Mouse (Mus musculus): Measurements from ENCODE around the gene Slc44a3. TPM values are rescaled to one million over a fixed set of nuclear protein-coding genes. Genes with fewer than 3 reads are reported as not detected.

The Slc44a3 gene
- polyA plus RNA-seq, 1 experiment: 2.3 TPM

- Histone ChIP-seq H3ac (ENCODE audit: control insufficient read depth, insufficient read length) (no peak overlapping the region), H3K36me3 (ENCODE audit: control insufficient read depth, insufficient read depth) (peaks cover 29% of the 10 kb centered on the region), H3K27me3 (ENCODE audit: control insufficient read depth, insufficient read depth, insufficient read length) (no peaks in the 10 kb centered on the region), H3K4me2 (ENCODE audit: low read depth) (peak overlapping the region; percentile 53), H3K4me3 (no peak overlapping the region), H3K79me2 (ENCODE audit: control insufficient read depth, insufficient read depth) (peaks cover 99% of the 10 kb centered on the region)
- TF ChIP-seq POLR2A (IDR thresholded peaks at IDR 0.05; ENCODE audit: insufficient read length, low read depth) (peak; percentile 45), SRF (IDR thresholded peaks at IDR 0.05; ENCODE audit: control insufficient read depth, insufficient read length, low read depth) (no peak), TCF12 (IDR thresholded peaks at IDR 0.05; ENCODE audit: insufficient read depth, poor library complexity, severe bottlenecking) (no peak)
Observed at GRCm38 (mm10) chr3:121437996-121438395, 94.2 kb downstream of the Slc44a3 start.

- Histone ChIP-seq H3K36me3 (ENCODE audit: control insufficient read depth, insufficient read depth) (peaks cover 22% of the 10 kb centered on the region), H3K27me3 (ENCODE audit: control insufficient read depth, insufficient read depth, insufficient read length) (no peaks in the 10 kb centered on the region), H3ac (ENCODE audit: control insufficient read depth, insufficient read length) (no peak overlapping the region), H3K79me2 (ENCODE audit: control insufficient read depth, insufficient read depth) (peaks cover 99% of the 10 kb centered on the region), H3K4me2 (ENCODE audit: low read depth) (peak overlapping the region; percentile 53), H3K4me3 (no peak overlapping the region)
- TF ChIP-seq TCF3 (IDR thresholded peaks at IDR 0.05; ENCODE audit: insufficient read length, low read depth) (no peak), MYOG (IDR thresholded peaks at IDR 0.05; ENCODE audit: control insufficient read depth in 1 of 3, insufficient read depth in 1 of 3, insufficient read length in 2 of 3, low read depth in 2 of 3) (peak in 2 of 3 experiments; percentile 50 to 57), MAX (IDR thresholded peaks at IDR 0.05; ENCODE audit: low read depth) (no peak), MYOD1 (IDR thresholded peaks at IDR 0.05; ENCODE audit: control insufficient read depth in 1 of 3, insufficient read length in 2 of 3, low read depth in 2 of 3) (peak; percentile 17 to 61 (median 43)), CEBPB (IDR thresholded peaks at IDR 0.05; ENCODE audit: insufficient read depth, poor library complexity, severe bottlenecking) (no peak), POLR2A (IDR thresholded peaks at IDR 0.05; ENCODE audit: insufficient read length, low read depth) (no peak), POLR2AphosphoS2 (IDR thresholded peaks at IDR 0.05; ENCODE audit: insufficient read length, low read depth) (no peak), REST (IDR thresholded peaks at IDR 0.05; ENCODE audit: insufficient read depth, insufficient read length) (no peak), USF1 (IDR thresholded peaks at IDR 0.05; ENCODE audit: low read depth) (no peak), TCF12 (IDR thresholded peaks at IDR 0.05; ENCODE audit: insufficient read depth, poor library complexity, severe bottlenecking) (no peak), E2F4 (IDR thresholded peaks at IDR 0.05; ENCODE audit: insufficient read depth) (no peak), SRF (IDR thresholded peaks at IDR 0.05; ENCODE audit: control insufficient read depth, insufficient read length, low read depth) (peak; percentile 40)
Observed at GRCm38 (mm10) chr3:121437070-121437469, 95.1 kb downstream of the Slc44a3 start.

- peaks cover 17% of the 10 kb centered on the region for H3K36me3 ChIP-seq (ENCODE audit: control insufficient read depth, insufficient read depth)
- TF ChIP-seq POLR2AphosphoS2 (IDR thresholded peaks at IDR 0.05; ENCODE audit: insufficient read length, low read depth) (peak; percentile 70), TCF3 (IDR thresholded peaks at IDR 0.05; ENCODE audit: insufficient read length, low read depth) (no peak)
- no peaks in the 10 kb centered on the region for H3K27me3 ChIP-seq (ENCODE audit: control insufficient read depth, insufficient read depth, insufficient read length)
- no peak overlapping the region for H3ac ChIP-seq (ENCODE audit: control insufficient read depth, insufficient read length)
- peaks cover 99% of the 10 kb centered on the region for H3K79me2 ChIP-seq (ENCODE audit: control insufficient read depth, insufficient read depth)
- peak overlapping the region; percentile 38 for H3K4me2 ChIP-seq (ENCODE audit: low read depth)
- H3K4me3 ChIP-seq: no peak overlapping the region
Observed at GRCm38 (mm10) chr3:121435296-121435695, 96.9 kb downstream of the Slc44a3 start.

DNA sequence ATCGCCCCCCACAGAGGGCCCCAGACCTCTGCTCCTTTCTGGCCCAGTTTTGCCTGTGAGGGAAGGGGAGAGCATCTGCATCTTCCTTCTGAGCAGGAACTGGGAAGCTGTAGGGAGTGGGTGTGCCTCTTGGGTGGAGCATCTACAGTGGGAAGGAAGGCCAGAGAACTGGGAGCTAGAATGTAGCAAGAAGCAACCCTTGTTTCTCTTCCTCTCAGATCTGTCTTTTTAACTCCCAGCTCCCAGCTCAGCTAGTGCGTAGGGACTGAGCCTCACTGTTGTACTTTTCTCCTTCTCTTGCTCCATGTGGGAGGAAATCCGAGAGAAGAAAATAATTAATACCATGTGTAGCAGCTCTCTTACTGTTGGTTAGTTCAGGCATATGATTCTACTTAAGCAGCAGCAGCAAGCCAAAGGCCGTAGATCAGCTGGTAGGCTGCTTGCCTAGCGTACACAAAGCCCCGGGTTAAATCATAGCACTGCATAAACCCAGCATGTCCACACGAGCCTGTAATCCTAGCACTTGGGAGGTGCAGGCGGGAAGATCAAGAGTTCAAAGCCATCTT, 98.2 kb downstream of the Slc44a3 start:
- no peak for TF ChIP-seq TCF3 (IDR thresholded peaks at IDR 0.05; ENCODE audit: insufficient read length, low read depth)
- no peak for TF ChIP-seq MYOG (IDR thresholded peaks at IDR 0.05; ENCODE audit: control insufficient read depth in 1 of 3, insufficient read depth in 1 of 3, insufficient read length in 2 of 3, low read depth in 2 of 3)
- no peak for TF ChIP-seq POLR2AphosphoS2 (IDR thresholded peaks at IDR 0.05; ENCODE audit: insufficient read length, low read depth)
- no peak for TF ChIP-seq MAX (IDR thresholded peaks at IDR 0.05; ENCODE audit: low read depth)
- no peak for TF ChIP-seq POLR2A (IDR thresholded peaks at IDR 0.05; ENCODE audit: insufficient read length, low read depth)
- no peak for TF ChIP-seq REST (IDR thresholded peaks at IDR 0.05; ENCODE audit: insufficient read depth, insufficient read length)
- no peak for TF ChIP-seq SRF (IDR thresholded peaks at IDR 0.05; ENCODE audit: control insufficient read depth, insufficient read length, low read depth)
- TF ChIP-seq MYOD1 (IDR thresholded peaks at IDR 0.05; ENCODE audit: control insufficient read depth in 1 of 3, insufficient read length in 2 of 3, low read depth in 2 of 3): no peak
- TF ChIP-seq TCF12 (IDR thresholded peaks at IDR 0.05; ENCODE audit: insufficient read depth, poor library complexity, severe bottlenecking): no peak
- H3K27me3 ChIP-seq (ENCODE audit: control insufficient read depth, insufficient read depth, insufficient read length): no peaks in the 10 kb centered on the region
- peaks cover 23% of the 10 kb centered on the region for H3K36me3 ChIP-seq (ENCODE audit: control insufficient read depth, insufficient read depth)
- peak overlapping the region; percentile 37 for H3K4me2 ChIP-seq (ENCODE audit: low read depth)
- no peak overlapping the region for H3ac ChIP-seq (ENCODE audit: control insufficient read depth, insufficient read length)
- H3K79me2 ChIP-seq (ENCODE audit: control insufficient read depth, insufficient read depth): peaks cover 99% of the 10 kb centered on the region
- no peak overlapping the region for H3K4me3 ChIP-seq

GRCm38 (mm10) chr3:121433359-121433758, 98.8 kb downstream of the Slc44a3 start:
- TF ChIP-seq REST (IDR thresholded peaks at IDR 0.05; ENCODE audit: insufficient read depth, insufficient read length) (no peak), POLR2AphosphoS2 (IDR thresholded peaks at IDR 0.05; ENCODE audit: insufficient read length, low read depth) (no peak), E2F4 (IDR thresholded peaks at IDR 0.05; ENCODE audit: insufficient read depth) (no peak), SRF (IDR thresholded peaks at IDR 0.05; ENCODE audit: control insufficient read depth, insufficient read length, low read depth) (no peak)
- Histone ChIP-seq H3K4me3 (no peak overlapping the region), H3K36me3 (ENCODE audit: control insufficient read depth, insufficient read depth) (peaks cover 23% of the 10 kb centered on the region), H3K79me2 (ENCODE audit: control insufficient read depth, insufficient read depth) (peaks cover 99% of the 10 kb centered on the region), H3K27me3 (ENCODE audit: control insufficient read depth, insufficient read depth, insufficient read length) (no peaks in the 10 kb centered on the region), H3ac (ENCODE audit: control insufficient read depth, insufficient read length) (no peak overlapping the region), H3K4me2 (ENCODE audit: low read depth) (peak overlapping the region; percentile 37)

Measured in myocyte (in vitro differentiated cells).